Mouse (Mus musculus) brain, embryonic 14.5 days (tissue): ENCODE data around the gene Mpped1.

Experiments used
- CTCF ChIP-seq: fragments of 200-500 bp; IDR thresholded peaks from 2 replicates; pipeline ENCODE4 v1.5.1; 2012; ENCODE audit warnings: inconsistent platforms, mild to moderate bottlenecking, moderate library complexity, borderline replicate concordance; ENCODE audit not compliant: insufficient read depth, insufficient read length; ENCODE audit errors: extremely low read depth
- POLR2A ChIP-seq: fragments of 200-500 bp; IDR thresholded peaks from 2 replicates; pipeline ENCODE4 v1.6.1; 2012; ENCODE audit warnings: mild to moderate bottlenecking, inconsistent platforms, borderline replicate concordance; ENCODE audit not compliant: poor library complexity, insufficient read depth, insufficient read length, severe bottlenecking; ENCODE audit errors: extremely low read depth

DNA sequence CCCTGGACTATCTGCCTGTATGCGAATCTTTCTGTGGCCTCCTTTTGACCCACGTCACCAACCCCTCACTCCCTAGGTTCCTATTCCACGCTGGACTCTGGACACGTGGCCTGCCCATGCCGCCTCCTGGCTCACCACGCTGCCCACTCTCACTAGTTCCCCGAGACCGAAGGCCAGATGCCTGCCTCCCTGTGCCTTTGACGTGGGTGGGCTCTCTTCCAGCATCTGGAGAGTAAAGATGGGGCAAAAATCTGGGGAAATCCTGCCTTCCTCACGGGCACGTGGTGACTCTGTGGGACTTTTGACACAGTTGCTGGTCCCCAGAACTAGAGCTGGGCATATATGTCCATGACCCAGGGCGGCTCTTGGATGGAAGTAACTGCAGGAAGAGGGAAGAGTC lies 63.2 kb downstream of the Mpped1 start:
- no peak for TF ChIP-seq CTCF
- TF ChIP-seq POLR2A, result no peak
